Mouse (Mus musculus): ENCODE results near the gene Gm19668. TPM values are rescaled to one million over a fixed set of nuclear protein-coding genes. Genes with fewer than 3 reads are reported as not detected.
"Not testable (repeated sequence)": the region's sequence is repeated elsewhere in the genome, so short reads cannot be mapped to it uniquely, and the experiment has no call there.

Gene Gm19668
- polyA plus RNA-seq, 1 experiment: not detected

DNA sequence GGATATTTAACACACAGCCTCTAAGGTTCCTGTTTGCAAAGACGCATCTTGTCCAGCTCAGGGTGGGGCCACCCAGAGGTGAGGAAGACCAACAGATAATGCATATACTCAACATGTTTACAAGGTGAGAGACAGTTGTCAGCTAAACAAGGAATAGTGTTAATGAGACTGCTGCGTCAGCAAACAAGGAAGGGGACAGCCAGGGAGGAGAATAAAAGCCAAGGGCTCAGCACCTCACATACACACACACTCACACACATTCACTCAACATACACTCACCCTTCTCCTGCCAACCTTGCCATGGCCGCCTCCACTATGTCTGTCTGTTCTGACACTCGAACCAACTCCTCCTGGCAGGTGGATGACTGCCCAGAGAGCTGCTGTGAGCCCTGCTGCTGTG is 15.4 kb upstream of the Gm19668 start, which contains the start of gene Gm2696:
Gene Gm2696, plus strand, starts transcription at position 301 of the 400 bp plus-strand sequence.
- no peak for TF ChIP-seq CTCF (IDR thresholded peaks at IDR 0.05; ENCODE audit: low read depth, low read length)
- no peak for TF ChIP-seq POLR2A (IDR thresholded peaks at IDR 0.05; ENCODE audit: borderline replicate concordance, low read depth, low read length)
- H3K4me3 ChIP-seq (ENCODE audit: insufficient read depth, low read length): no peak within 1 kb of the TSS
- no peak within 1 kb of the TSS for H3K27ac ChIP-seq (ENCODE audit: insufficient read depth, low read depth, low read length)
- no peaks in the 10 kb centered on the region for H3K4me1 ChIP-seq (ENCODE audit: control insufficient read depth, insufficient read depth, low read length)

DNA sequence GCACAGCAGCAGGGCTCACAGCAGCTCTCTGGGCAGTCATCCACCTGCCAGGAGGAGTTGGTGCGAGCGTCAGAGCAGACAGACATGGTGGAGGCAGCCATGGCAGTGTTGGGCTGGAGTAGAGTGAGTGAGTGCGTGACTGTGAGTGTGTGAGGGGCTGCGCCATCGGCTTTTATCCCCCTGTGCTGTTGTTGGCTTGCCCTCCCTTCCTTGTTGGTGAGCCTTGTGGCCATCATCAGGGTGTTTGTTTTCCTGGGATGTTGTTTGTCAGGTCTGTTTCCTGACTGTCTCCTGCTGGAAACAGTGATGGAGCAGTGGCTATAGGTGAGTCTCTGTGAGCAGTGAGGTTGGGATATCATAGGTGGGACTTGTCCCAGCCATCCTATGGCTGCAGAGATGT is 12.8 kb upstream of the Gm19668 start, which contains the start of gene Gm9507:
Gene Gm9507, minus strand, starts transcription at position 101 of the 400 bp plus-strand sequence.
- no peak within 1 kb of the TSS for H3K4me3 ChIP-seq (ENCODE audit: insufficient read depth, low read length)
- H3K4me1 ChIP-seq (ENCODE audit: control insufficient read depth, insufficient read depth, low read length): no peaks in the 10 kb centered on the region
- TF ChIP-seq CTCF (IDR thresholded peaks at IDR 0.05; ENCODE audit: low read depth, low read length) (no peak), POLR2A (IDR thresholded peaks at IDR 0.05; ENCODE audit: borderline replicate concordance, low read depth, low read length) (no peak)
- no peak within 1 kb of the TSS for H3K27ac ChIP-seq (ENCODE audit: insufficient read depth, low read depth, low read length)

DNA sequence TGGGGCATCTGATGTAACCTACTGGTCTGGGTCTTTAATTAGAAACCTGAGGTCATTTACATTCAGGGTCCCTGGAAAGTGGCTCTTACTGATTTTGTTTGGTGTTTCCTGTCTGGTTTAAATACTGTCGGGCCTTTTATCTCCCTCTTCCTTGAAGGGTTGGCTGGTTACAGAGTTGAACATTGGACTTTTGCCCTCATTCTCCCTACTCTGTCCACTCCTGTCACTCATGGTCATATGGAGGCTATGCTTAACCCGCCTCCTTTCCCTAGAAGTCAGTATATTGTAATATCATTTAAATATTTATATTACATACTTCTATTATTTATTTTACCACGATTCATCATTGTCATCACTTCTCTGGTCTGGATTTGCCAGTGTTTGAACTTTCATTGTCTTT is 5.2 kb upstream of the Gm19668 start:
- no peaks in the 10 kb centered on the region for H3K4me1 ChIP-seq (ENCODE audit: control insufficient read depth, insufficient read depth, low read length)
- H3K4me3 ChIP-seq (ENCODE audit: insufficient read depth, low read length): no peak overlapping the region
- no peak overlapping the region for H3K27ac ChIP-seq (ENCODE audit: insufficient read depth, low read depth, low read length)
- TF ChIP-seq POLR2A (IDR thresholded peaks at IDR 0.05; ENCODE audit: borderline replicate concordance, low read depth, low read length): no peak
- TF ChIP-seq CTCF (IDR thresholded peaks at IDR 0.05; ENCODE audit: low read depth, low read length): no peak

DNA sequence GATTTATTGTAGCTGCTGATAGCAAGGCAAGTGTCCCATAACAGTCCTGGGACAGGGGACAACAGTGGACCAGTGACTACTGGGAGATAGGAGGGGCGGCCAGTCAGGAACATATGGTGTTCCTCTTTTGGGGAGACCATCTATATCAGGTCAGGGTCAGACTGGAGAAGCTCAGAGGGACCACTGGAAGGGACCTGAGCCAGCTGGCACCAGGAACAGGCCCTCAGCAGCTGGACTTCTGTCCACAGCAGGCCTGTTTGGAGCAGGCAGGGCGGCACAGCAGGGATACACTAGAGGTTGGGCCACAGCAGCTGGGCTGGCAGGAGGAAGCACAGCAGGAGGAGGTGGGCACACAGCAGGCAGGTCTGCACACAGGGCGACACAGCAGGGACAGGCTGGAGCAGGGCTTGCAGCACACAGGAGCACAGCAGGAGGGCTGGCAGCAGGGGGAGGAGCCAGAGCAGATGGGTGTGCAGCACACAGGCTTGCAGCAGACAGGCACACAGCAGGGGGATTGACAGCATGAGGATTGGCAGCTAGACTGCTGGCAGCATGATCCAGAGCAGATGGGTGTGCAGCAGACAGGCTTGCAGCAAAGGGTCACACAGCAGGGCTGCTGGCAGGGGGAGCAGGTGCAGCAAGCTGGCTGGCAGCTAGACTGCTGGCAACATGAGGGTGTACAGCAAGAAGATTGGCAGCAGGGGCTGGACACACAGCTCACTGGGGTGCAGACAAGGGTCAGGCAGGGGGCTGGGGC is 591 bp downstream of the Gm19668 start:
- H3K4me1 ChIP-seq (ENCODE audit: control insufficient read depth, insufficient read depth, low read length); H3K4me3 ChIP-seq (ENCODE audit: insufficient read depth, low read length); H3K27ac ChIP-seq (ENCODE audit: insufficient read depth, low read depth, low read length): not testable (repeated sequence)

DNA sequence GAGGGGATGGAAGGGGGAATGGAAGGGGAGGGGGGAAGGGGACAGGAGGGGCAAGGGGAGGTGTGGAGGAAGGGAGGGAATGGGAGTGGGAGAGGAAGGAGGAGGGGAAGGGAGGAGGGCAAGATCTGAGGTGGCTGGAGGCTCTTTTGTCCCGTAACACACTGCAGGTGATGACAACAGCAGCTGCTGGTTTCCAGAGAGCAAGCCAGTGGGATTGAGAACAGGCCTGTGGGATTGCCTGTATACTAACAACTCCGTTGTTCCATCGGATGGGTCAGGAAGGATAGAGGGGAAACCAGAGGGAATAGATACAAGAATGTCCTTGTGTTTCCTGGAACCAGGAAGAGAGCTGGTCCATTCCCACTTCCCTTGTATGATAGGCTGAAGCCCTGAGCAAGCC is 1.3 kb downstream of the Gm19668 start:
- H3K4me3 ChIP-seq (ENCODE audit: insufficient read depth, low read length): no peak overlapping the region
- H3K4me1 ChIP-seq (ENCODE audit: control insufficient read depth, insufficient read depth, low read length): no peaks in the 10 kb centered on the region
- no peak overlapping the region for H3K27ac ChIP-seq (ENCODE audit: insufficient read depth, low read depth, low read length)
- TF ChIP-seq CTCF (IDR thresholded peaks at IDR 0.05; ENCODE audit: low read depth, low read length): no peak

DNA sequence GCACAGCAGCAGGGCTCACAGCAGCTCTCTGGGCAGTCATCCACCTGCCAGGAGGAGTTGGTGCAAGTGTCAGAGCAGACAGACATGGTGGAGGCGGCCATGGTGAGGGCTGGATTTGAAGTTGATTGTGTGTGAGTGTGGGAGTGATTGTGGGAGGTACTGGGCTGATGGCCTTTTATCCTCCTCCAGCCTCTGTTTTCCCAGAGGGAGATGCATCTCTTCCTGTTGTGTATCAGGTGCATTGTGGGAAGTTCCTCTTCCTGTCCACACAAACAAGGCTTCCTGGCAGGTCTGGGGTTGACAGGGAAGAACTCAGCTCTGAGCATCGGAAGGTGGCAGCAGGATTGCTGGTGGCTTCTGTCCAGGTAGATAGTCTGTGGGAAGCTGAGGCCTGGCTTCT is 4.0 kb downstream of the Gm19668 start, which contains the start of gene Gm9639:
Gene Gm9639, minus strand, starts transcription at position 101 of the 400 bp plus-strand sequence.
- no peaks in the 10 kb centered on the region for H3K4me1 ChIP-seq (ENCODE audit: control insufficient read depth, insufficient read depth, low read length)
- no peak for TF ChIP-seq CTCF (IDR thresholded peaks at IDR 0.05; ENCODE audit: low read depth, low read length)
- TF ChIP-seq POLR2A (IDR thresholded peaks at IDR 0.05; ENCODE audit: borderline replicate concordance, low read depth, low read length): no peak
- H3K4me3 ChIP-seq (ENCODE audit: insufficient read depth, low read length): no peak within 1 kb of the TSS
- no peak within 1 kb of the TSS for H3K27ac ChIP-seq (ENCODE audit: insufficient read depth, low read depth, low read length)

DNA sequence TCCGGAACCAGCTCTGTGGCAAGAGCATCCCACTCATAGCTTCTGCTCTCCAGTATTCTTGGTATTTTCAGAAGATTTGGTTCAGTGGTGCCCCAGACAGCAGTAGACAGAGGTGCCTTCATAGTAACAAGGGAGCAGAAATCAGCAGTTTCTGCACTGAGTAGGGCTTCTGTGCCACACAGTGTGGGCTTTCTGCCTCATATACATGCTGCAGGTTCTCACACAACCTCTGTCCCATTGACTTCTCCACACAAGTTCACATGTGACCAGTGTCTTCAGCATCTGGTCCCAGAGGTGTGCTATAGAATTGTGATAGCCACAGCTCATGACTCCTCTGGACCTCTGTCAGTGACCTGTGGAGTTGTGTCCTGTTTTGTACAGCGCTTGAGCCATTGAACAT is 10.3 kb downstream of the Gm19668 start:
- TF ChIP-seq POLR2A (IDR thresholded peaks at IDR 0.05; ENCODE audit: borderline replicate concordance, low read depth, low read length) (no peak), CTCF (IDR thresholded peaks at IDR 0.05; ENCODE audit: low read depth, low read length) (no peak)
- H3K4me3 ChIP-seq (ENCODE audit: insufficient read depth, low read length): no peak overlapping the region
- H3K4me1 ChIP-seq (ENCODE audit: control insufficient read depth, insufficient read depth, low read length): no peaks in the 10 kb centered on the region
- H3K27ac ChIP-seq (ENCODE audit: insufficient read depth, low read depth, low read length): no peak overlapping the region

DNA sequence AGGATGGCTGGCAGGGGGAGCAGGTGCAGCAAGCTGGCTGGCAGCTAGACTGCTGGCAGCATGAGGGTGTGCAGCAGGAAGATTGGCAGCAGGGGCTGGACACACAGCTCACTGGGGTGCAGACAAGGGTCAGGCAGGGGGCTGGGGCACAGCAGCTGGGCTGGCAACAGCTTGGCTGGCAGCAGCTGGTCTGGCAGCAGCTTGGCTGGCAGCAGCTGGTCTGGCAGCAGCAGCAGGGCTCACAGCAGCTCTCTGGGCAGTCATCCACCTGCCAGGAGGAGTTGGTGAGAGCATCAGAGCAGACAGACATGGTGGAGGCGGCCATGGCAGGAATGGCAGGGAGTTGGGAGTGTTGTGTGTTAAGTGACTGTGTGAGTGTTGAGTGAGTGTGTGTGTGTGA is 11.1 kb downstream of the Gm19668 start, which contains the start of gene Gm7137:
Gene Gm7137, minus strand, starts transcription at position 325 of the 400 bp plus-strand sequence.
- H3K27ac ChIP-seq (ENCODE audit: insufficient read depth, low read depth, low read length); H3K4me3 ChIP-seq (ENCODE audit: insufficient read depth, low read length); H3K4me1 ChIP-seq (ENCODE audit: control insufficient read depth, insufficient read depth, low read length): not testable (repeated sequence)

DNA sequence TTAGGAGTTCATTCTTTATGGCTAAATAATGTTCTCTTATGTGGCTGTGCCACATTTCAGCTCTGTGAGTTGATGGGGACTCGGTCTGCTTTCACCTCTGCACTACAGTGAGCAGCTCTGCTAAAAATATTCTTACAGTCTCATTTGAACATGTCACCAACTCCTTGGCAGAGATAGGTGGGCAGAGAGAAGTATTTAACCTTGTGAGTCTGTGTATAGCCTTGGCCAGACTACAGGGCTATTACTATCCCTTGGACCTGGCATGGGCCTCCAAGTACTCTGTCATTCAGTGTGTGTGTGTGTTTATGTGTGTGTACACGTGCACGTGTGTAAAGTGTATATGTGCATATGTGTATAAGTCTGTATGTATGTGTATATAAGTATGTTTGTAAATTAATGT is 15.5 kb downstream of the Gm19668 start:
- not testable (repeated sequence) for H3K27ac ChIP-seq (ENCODE audit: insufficient read depth, low read depth, low read length); H3K4me1 ChIP-seq (ENCODE audit: control insufficient read depth, insufficient read depth, low read length)

DNA sequence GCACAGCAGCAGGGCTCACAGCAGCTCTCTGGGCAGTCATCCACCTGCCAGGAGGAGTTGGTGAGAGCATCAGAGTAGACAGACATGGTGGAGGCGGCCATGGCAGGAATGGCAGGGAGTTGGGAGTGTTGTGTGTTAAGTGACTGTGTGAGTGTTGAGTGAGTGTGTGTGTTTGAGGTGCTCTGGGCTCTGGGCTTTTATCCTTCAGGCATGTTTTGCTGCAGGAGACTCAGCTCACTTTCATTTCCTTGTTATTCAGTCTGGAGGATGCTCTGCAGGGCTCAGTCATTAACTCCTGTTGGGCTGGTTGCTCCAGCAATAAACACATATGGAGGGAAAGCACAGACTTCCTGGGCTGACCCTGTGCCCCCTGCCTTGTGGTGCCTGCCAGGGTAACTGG is 16.5 kb downstream of the Gm19668 start, which contains the start of gene Gm3250:
Gene Gm3250, minus strand, starts transcription at position 101 of the 400 bp plus-strand sequence.
- H3K4me1 ChIP-seq (ENCODE audit: control insufficient read depth, insufficient read depth, low read length); H3K4me3 ChIP-seq (ENCODE audit: insufficient read depth, low read length); H3K27ac ChIP-seq (ENCODE audit: insufficient read depth, low read depth, low read length): not testable (repeated sequence)

More for the DNA sequence above, 15.5 kb downstream of the Gm19668 start:
- H3K4me3 ChIP-seq (ENCODE audit: insufficient read depth, low read length): not testable (repeated sequence)

DNA sequence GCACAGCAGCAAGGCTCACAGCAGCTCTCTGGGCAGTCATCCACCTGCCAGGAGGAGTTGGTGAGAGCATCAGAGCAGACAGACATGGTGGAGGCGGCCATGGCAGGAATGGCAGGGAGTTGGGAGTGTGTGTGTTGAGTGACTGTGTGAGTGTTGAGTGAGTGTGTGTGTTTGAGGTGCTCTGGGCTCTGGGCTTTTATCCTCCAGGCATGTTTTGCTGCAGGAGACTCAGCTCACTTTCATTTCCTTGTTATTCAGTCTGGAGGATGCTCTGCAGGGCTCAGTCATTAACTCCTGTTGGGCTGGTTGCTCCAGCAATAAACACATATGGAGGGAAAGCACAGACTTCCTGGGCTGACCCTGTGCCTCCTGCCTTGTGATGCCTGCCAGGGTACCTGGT is 22.1 kb downstream of the Gm19668 start, which contains the start of gene Gm7138:
Gene Gm7138, minus strand, starts transcription at position 101 of the 400 bp plus-strand sequence.
- not testable (repeated sequence) for H3K4me1 ChIP-seq (ENCODE audit: control insufficient read depth, insufficient read depth, low read length); H3K4me3 ChIP-seq (ENCODE audit: insufficient read depth, low read length); H3K27ac ChIP-seq (ENCODE audit: insufficient read depth, low read depth, low read length)

DNA sequence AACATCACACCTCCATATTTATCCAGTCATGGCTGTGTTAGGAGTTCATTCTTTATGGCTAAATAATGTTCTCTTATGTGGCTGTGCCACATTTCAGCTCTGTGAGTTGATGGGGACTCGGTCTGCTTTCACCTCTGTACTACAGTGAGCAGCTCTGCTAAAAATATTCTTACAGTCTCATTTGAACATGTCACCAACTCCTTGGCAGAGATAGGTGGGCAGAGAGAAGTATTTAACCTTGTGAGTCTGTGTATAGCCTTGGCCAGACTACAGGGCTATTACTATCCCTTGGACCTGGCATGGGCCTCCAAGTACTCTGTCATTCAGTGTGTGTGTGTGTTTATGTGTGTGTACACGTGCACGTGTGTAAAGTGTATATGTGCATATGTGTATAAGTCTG is 26.8 kb downstream of the Gm19668 start:
- not testable (repeated sequence) for H3K4me3 ChIP-seq (ENCODE audit: insufficient read depth, low read length); H3K4me1 ChIP-seq (ENCODE audit: control insufficient read depth, insufficient read depth, low read length); H3K27ac ChIP-seq (ENCODE audit: insufficient read depth, low read depth, low read length)

DNA sequence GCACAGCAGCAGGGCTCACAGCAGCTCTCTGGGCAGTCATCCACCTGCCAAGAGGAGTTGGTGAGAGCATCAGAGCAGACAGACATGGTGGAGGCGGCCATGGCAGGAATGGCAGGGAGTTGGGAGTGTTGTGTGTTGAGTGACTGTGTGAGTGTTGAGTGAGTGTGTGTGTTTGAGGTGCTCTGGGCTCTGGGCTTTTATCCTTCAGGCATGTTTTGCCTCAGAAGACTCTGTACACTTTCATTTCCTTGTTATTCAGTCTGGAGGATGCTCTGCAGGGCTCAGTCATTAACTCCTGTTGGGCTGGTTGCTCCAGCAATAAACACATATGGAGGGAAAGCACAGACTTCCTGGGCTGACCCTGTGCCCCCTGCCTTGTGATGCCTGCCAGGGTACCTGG is 27.7 kb downstream of the Gm19668 start, which contains the start of gene Gm3238:
Gene Gm3238, minus strand, starts transcription at position 101 of the 400 bp plus-strand sequence.
- H3K4me1 ChIP-seq (ENCODE audit: control insufficient read depth, insufficient read depth, low read length); H3K27ac ChIP-seq (ENCODE audit: insufficient read depth, low read depth, low read length); H3K4me3 ChIP-seq (ENCODE audit: insufficient read depth, low read length): not testable (repeated sequence)

Measured in bone marrow macrophage, adult 2 months (primary cell).